Mouse (Mus musculus) liver, embryonic 15.5 days (tissue): ENCODE measurements at regions not wholly inside any gene's neighbourhood (a gene's known extent, or its start where the extent isn't known, plus 50 kb on each side); places are given as distances from the start of the nearest gene placed in this dataset.
"Not testable (repeated sequence)": the region's sequence is repeated elsewhere in the genome, so short reads cannot be mapped to it uniquely, and the experiment has no call there.

Source experiments
- ATAC-seq: fragments of 200-750 bp; cut with Nextera tagmentation; 2 replicates; pipeline ENCODE4 v1.8.0; 2017; ENCODE audit warnings: moderate number of reproducible peaks, mild to moderate bottlenecking, moderate library complexity; ENCODE audit not compliant: insufficient read depth
- H3K27ac ChIP-seq: fragments of 300-500 bp; sonication (generic); replicated peaks from 2 replicates; pipeline ENCODE4 v1.5.1; 2015; ENCODE audit warnings: mild to moderate bottlenecking, inconsistent platforms
- H3K27me3 ChIP-seq: fragments of 300-500 bp; sonication (generic); 2 replicates; pipeline ENCODE4 v1.6.1; 2015; ENCODE audit warnings: mild to moderate bottlenecking, inconsistent platforms
- H3K36me3 ChIP-seq: fragments of 300-500 bp; sonication (generic); replicated peaks from 2 replicates; pipeline ENCODE4 v1.6.1; 2015; ENCODE audit warnings: moderate library complexity, mild to moderate bottlenecking, inconsistent platforms
- H3K4me1 ChIP-seq: fragments of 300-500 bp; sonication (generic); replicated peaks from 2 replicates; pipeline ENCODE4 v1.6.1; 2015; ENCODE audit warnings: inconsistent platforms
- H3K4me2 ChIP-seq: fragments of 300-500 bp; sonication (generic); 2 replicates; pipeline ENCODE4 v1.6.1; 2015; ENCODE audit warnings: moderate library complexity, mild to moderate bottlenecking, inconsistent platforms
- H3K4me3 ChIP-seq: fragments of 300-500 bp; sonication (generic); replicated peaks from 2 replicates; pipeline ENCODE4 v1.5.1; 2015; ENCODE audit warnings: mild to moderate bottlenecking, inconsistent platforms
- H3K9ac ChIP-seq: fragments of 300-500 bp; sonication (generic); 2 replicates; pipeline ENCODE4 v1.6.1; 2015; ENCODE audit warnings: moderate library complexity, mild to moderate bottlenecking, inconsistent platforms
- H3K9me3 ChIP-seq: fragments of 300-500 bp; sonication (generic); replicated peaks from 2 replicates; pipeline ENCODE4 v1.6.1; 2016; ENCODE audit warnings: inconsistent platforms
- whole genome bisulfite sequencing: fragments of 180-500 bp; shearing (Covaris S2); methylation state at CpG from one replicate; pipeline ENCODE4 v1.1.7; 2015; ENCODE audit warnings: mixed read lengths; ENCODE audit not compliant: insufficient replicate concordance; 5-methylcytosine and 5-hydroxymethylcytosine counted together

- H3K27ac ChIP-seq, result no peak overlapping the region
- H3K4me2 ChIP-seq, result no peak overlapping the region
- no peak for ATAC-seq
- WGBS, result 44% methylated on average over 2 of the region's 2 CpGs
- no peaks in the 10 kb centered on the region for H3K9me3 ChIP-seq
- H3K4me3 ChIP-seq, result no peak overlapping the region
- H3K27me3 ChIP-seq, result no peaks in the 10 kb centered on the region
- H3K4me1 ChIP-seq, result no peaks in the 10 kb centered on the region
- H3K9ac ChIP-seq, result no peak overlapping the region
- H3K36me3 ChIP-seq, result no peaks in the 10 kb centered on the region
Measured at GRCm38 (mm10) chr14:104410730-104411129, 57.1 kb downstream of the Pou4f1 start.

DNA sequence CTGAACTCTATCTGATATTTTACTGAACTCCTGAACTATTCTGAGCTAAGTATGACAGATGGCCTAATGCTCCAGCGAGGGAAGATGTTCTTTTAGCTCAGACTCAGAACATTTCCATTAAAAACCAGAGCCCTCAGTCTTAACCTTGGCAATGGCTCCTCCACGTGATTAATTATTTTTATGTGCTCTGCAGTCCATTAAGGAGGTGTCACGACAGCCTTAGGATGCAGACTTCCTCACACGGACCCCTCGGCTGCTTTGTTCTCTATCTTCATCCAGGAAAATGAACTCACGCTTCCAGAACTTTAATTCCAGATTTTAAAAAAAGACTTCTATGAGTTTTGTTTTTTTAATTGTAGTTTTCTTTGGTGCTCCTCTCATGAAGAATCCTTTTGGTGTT is 57.5 kb downstream of the Pou4f1 start:
- Histone ChIP-seq H3K9ac (no peak overlapping the region), H3K36me3 (no peaks in the 10 kb centered on the region), H3K27ac (no peak overlapping the region), H3K4me3 (no peak overlapping the region), H3K4me1 (no peaks in the 10 kb centered on the region), H3K4me2 (no peak overlapping the region), H3K9me3 (no peaks in the 10 kb centered on the region), H3K27me3 (no peaks in the 10 kb centered on the region)
- ATAC-seq, result no peak
- 46% methylated on average over 6 of the region's 6 CpGs for WGBS

DNA sequence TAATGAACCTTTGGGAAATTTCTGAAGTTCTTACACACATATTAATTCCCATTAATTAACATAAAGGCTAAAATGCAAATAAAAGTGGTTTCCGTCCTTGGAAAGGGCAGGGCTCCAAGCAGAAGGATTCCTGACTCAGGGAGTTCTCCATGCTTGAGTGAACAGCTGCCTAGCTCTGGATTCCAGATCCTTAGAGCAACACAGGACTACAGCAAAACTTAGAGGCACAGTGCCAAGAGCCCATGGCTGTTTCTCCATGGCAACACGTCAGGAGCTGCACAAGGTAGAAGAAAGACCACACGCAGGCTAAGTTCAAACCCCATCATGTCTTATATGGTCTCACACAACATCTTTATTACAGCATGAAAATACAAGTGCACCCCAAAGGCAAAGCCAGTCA is 61.7 kb downstream of the Pou4f1 start:
- Histone ChIP-seq H3K4me3 (no peak overlapping the region), H3K27me3 (no peaks in the 10 kb centered on the region), H3K9me3 (no peaks in the 10 kb centered on the region), H3K27ac (no peak overlapping the region), H3K36me3 (no peaks in the 10 kb centered on the region), H3K4me1 (no peaks in the 10 kb centered on the region), H3K9ac (no peak overlapping the region), H3K4me2 (no peak overlapping the region)
- 68% methylated on average over 3 of the region's 3 CpGs for WGBS
- ATAC-seq, result no peak

GRCm38 (mm10) chr14:104389297-104390071 is 78.3 kb downstream of the Pou4f1 start:
- Histone ChIP-seq H3K9ac (no peak overlapping the region), H3K27me3 (no peaks in the 10 kb centered on the region), H3K9me3 (no peaks in the 10 kb centered on the region), H3K36me3 (no peaks in the 10 kb centered on the region), H3K4me3 (no peak overlapping the region), H3K4me2 (no peak overlapping the region), H3K27ac (no peak overlapping the region), H3K4me1 (no peaks in the 10 kb centered on the region)
- WGBS, result 69% methylated on average over 8 of the region's 8 CpGs
- ATAC-seq, result no peak

DNA sequence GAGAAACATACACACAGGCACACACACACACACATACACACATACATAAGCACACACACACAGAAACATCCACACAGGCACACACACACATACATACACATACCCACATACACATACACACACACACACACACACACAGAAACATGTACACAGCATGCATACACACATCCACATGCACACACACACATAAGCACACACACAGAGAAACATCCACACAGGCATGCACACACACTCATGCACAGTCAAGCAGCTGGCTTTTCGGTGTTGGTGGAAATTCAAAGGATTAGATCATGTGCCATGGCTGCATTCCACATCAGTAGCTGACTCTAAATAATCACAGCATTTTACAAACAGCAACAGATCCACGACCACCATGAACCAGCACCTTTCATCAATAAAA is 78.9 kb downstream of the Pou4f1 start:
- Histone ChIP-seq H3K9me3 (no peaks in the 10 kb centered on the region), H3K4me3 (no peak overlapping the region), H3K9ac (no peak overlapping the region), H3K36me3 (no peaks in the 10 kb centered on the region), H3K4me2 (no peak overlapping the region), H3K27ac (no peak overlapping the region), H3K27me3 (no peaks in the 10 kb centered on the region), H3K4me1 (no peaks in the 10 kb centered on the region)
- ATAC-seq, result no peak
- WGBS, result 48% methylated on average over 2 of the region's 2 CpGs

- Histone ChIP-seq H3K9me3 (no peaks in the 10 kb centered on the region), H3K4me3 (no peak overlapping the region)
Measured at GRCm38 (mm10) chr14:104380986-104381385, 86.8 kb downstream of the Pou4f1 start.

DNA sequence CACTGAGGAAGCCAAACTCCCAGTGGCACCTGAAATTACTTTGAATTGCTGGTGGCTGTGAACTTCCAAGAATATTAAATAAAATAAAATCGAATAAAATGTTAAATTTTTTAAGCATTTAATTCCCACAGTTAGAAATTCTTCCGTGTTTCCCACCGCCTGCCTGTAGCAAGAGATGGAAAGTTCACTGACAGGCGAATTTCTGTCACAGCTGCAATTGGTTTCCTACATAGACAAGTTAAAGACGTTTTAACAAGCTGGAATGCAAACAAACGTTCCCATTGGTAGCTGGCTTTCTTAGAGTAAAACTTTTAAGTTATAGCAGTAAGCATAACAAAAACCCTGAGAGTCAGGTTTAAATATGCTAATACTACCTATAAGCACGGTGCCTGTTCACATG is 95.0 kb downstream of the Pou4f1 start:
- Histone ChIP-seq H3K27ac (no peak overlapping the region), H3K27me3 (no peaks in the 10 kb centered on the region), H3K4me3 (no peak overlapping the region), H3K36me3 (no peaks in the 10 kb centered on the region), H3K4me1 (no peaks in the 10 kb centered on the region), H3K9me3 (no peaks in the 10 kb centered on the region), H3K4me2 (no peak overlapping the region), H3K9ac (no peak overlapping the region)
- ATAC-seq, result no peak
- 57% methylated on average over 7 of the region's 7 CpGs for WGBS

More at GRCm38 (mm10) chr14:104380986-104381385, 86.8 kb downstream of the Pou4f1 start:
- Histone ChIP-seq H3K27me3 (no peaks in the 10 kb centered on the region), H3K9ac (no peak overlapping the region), H3K27ac (no peak overlapping the region), H3K4me1 (no peaks in the 10 kb centered on the region), H3K4me2 (no peak overlapping the region), H3K36me3 (no peaks in the 10 kb centered on the region)
- 50% methylated on average over 5 of the region's 5 CpGs for WGBS
- ATAC-seq, result no peak

DNA sequence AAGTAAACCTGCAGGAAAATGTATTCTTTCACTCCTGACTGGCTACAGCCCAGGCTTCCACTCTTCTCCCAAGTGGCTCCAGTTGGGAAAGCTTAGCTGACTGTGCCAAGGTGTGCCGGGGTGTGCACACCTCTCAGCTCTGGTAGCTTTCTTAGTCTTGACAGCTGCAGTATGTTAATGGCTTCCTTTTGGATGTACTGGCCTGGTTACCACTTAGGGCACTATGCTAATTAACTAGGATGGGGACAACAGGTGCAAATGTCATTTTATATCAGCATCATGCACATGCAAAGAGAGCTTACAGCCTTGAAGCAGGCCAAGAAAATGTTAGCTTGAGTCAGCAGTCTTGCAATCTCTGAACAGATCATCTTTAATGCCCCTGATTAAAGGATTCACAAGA is 111.2 kb downstream of the Pou4f1 start:
- Histone ChIP-seq H3K9me3 (no peaks in the 10 kb centered on the region), H3K4me1 (no peaks in the 10 kb centered on the region), H3K36me3 (no peaks in the 10 kb centered on the region), H3K9ac (no peak overlapping the region), H3K27me3 (no peaks in the 10 kb centered on the region), H3K4me2 (no peak overlapping the region), H3K27ac (no peak overlapping the region), H3K4me3 (no peak overlapping the region)
- ATAC-seq, result no peak
- 66% methylated on average over 1 of the region's 1 CpGs for WGBS

GRCm38 (mm10) chr14:104336783-104337182 is 131.0 kb downstream of the Pou4f1 start:
- not testable (repeated sequence) for H3K27me3 ChIP-seq, H3K9ac ChIP-seq, H3K4me1 ChIP-seq, H3K4me3 ChIP-seq, H3K4me2 ChIP-seq, H3K9me3 ChIP-seq, H3K27ac ChIP-seq, H3K36me3 ChIP-seq, ATAC-seq
- 80% methylated on average over 15 of the region's 15 CpGs for WGBS

DNA sequence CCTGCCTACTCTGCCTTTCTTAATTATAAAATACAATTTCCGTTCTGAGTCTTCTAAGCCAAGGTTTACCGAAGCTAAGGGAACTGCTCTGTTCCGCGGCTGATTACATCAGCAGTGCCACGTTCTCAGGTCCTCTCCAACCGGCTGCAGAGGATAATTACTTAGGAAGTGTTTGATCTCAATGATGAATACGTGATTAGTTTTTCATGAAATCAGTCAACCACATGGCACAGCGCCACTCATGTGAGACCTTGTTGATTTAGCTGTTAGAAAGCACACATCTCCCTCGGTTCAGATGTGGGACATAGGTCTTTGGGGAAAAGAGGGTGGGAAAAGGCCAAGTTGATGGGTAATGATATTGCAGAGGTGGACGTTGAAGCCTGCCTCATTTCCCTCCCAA is 141.7 kb downstream of the Pou4f1 start:
- no peaks in the 10 kb centered on the region for H3K36me3 ChIP-seq
- H3K4me3 ChIP-seq, result no peak overlapping the region
- no peak overlapping the region for H3K4me2 ChIP-seq
- no peak overlapping the region for H3K27ac ChIP-seq
- 70% methylated on average over 10 of the region's 10 CpGs for WGBS
- H3K9ac ChIP-seq, result no peak overlapping the region
- ATAC-seq, result no peak
- no peaks in the 10 kb centered on the region for H3K9me3 ChIP-seq
- H3K27me3 ChIP-seq, result no peaks in the 10 kb centered on the region
- H3K4me1 ChIP-seq, result no peaks in the 10 kb centered on the region

DNA sequence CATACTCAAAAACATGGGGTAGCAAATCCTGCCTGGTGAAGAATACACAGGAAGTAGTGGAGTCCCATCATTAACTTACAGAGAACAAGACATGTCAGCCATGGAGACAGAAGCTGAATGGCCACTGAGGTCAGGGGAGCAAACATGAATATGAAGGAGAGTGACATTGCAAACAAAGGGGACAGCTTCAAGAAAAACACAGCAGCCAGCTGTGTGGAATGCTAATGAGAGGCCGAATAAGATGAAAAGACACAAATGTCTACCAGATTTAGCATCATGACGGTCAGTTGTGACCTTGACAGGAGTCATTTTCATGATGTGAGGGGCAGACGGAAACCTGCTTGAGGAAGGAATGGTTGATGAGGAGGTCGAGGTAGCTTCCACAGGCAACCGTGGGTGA is 167.7 kb downstream of the Pou4f1 start:
- ATAC-seq, result no peak
- Histone ChIP-seq H3K9me3 (no peaks in the 10 kb centered on the region), H3K4me1 (no peaks in the 10 kb centered on the region), H3K27ac (no peak overlapping the region), H3K27me3 (no peaks in the 10 kb centered on the region), H3K36me3 (no peaks in the 10 kb centered on the region), H3K4me3 (no peak overlapping the region), H3K9ac (no peak overlapping the region), H3K4me2 (no peak overlapping the region)
- 59% methylated on average over 5 of the region's 5 CpGs for WGBS

DNA sequence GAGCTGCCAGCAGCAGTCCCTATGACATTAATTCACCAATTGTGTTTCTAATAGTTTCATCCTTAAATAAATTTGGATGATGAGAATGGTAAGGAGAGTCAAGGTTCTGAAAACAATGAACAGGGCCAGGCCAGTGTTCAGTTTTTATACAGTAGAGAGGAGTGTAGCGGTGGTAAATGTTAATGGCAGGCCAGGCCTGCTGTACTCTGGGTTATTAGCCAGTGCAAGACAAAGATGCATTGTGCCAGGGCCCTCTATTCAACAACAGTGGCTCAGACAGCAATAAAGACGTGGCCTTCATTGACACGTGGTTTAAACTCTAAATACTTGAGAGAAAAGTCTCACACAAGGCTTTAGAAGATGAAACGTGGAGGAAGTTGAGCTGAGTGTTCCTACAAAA is 169.5 kb downstream of the Pou4f1 start:
- H3K4me2 ChIP-seq, result no peak overlapping the region
- no peaks in the 10 kb centered on the region for H3K27me3 ChIP-seq
- no peaks in the 10 kb centered on the region for H3K36me3 ChIP-seq
- 43% methylated on average over 4 of the region's 4 CpGs for WGBS
- no peak overlapping the region for H3K27ac ChIP-seq
- H3K4me3 ChIP-seq, result no peak overlapping the region
- ATAC-seq, result no peak
- no peaks in the 10 kb centered on the region for H3K4me1 ChIP-seq
- no peaks in the 10 kb centered on the region for H3K9me3 ChIP-seq
- no peak overlapping the region for H3K9ac ChIP-seq
